Mouse (Mus musculus) B cell, adult 2 months (primary cell): ENCODE data around the gene Rnf216.

Experiments
- DNase-seq, 2 experiments: peaks; one replicate each; pipeline ENCODE4 v3.0.0; 2022

Gene Rnf216

DNA sequence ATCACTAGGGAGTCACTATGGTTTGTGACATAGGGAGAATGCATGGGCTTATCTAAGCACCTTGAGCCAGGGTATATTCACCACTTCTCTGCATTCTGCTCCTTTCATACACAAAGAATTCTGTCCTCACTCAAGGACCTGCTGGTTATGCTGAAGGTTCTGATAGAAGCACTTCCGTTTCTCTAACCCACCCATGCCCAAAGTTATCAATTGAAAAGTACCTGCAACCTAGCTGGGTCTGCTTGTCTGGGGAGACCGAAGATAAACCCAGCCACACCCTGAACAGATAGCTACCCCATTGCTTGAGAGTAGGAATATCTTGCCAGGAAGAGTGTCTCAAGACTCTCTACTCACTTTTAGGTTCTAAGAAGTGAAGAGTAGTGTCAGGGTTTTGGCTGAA, 60.1 kb downstream of the Rnf216 start:
- DNase-seq = no peak

DNA sequence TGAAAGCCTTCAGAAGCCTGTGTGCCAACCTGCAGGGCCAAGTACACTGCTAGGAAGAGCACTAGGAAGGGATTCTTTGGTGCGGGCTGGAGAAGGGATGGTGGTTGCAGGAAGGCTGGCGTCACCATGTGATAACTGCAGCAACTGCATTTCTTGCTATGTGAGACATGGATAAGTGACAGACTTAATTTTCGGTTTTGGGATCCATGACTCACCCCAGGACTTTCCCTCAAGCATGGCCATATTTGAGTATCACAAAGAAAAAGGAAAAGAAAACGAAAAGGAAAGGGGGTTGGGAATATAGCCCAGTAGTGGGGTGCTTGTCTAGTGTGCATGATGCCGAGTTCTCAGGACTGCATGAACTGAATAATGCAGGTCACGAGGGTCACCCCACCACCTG, 60.9 kb downstream of the Rnf216 start:
- no peak for DNase-seq

DNA sequence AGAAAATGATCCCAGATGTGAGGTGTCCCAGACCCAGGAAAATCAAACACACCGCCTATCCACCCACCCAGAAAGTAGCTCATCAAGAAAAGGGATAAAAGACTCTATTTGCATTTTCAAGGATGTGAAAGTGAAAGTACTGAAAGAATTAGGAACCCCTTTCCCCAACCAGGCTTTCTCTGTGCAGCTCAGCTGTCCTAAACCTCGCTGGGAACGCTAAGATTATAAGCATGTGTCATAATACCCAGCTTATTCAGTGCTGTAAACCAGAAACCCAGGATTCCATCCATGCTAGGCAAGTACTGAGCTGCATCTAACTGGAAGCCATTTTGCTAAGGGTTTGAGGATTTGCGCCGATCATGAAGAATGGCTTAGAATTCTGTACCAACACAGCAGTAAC, 62.5 kb downstream of the Rnf216 start:
- DNase-seq = peak; percentile 25 to 32

DNA sequence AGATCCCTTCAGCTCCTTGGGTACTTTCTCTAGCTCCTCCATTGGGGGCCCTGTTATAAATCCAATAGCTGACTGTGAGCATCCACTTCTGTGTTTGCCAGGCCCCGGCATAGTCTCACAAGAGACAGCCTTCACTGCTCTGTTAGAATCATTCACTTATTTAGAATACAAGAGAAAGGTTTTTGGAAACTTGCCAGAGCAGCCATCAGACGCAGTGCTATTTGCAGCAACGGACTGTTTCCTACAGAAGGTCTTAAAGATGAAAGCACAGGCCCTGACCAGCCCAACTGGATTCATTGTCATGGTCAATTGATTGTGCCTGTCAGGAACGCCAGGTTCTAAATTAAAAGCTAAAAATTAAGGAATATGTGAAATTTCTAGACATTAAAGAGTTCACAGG, 63.0 kb downstream of the Rnf216 start:
- no peak for DNase-seq

DNA sequence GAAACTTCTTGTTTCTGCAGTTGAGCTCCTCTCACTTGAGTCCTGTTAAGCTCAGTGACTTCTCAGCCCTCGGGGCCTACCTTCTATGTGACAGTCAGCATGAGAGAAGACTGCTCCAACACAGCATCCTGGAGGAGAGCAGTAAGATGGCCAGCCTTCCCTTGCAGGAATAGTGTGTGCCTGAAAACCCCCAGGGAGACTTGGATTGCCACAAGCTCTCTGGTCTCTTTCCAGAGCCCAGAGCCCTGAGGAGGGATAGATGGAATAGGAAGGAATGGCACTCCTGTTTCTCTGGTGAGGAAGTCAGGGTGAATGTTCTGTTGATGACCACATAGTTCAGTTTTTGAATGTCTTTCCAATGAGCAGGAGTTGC, 63.8 kb downstream of the Rnf216 start:
- DNase-seq = no peak

DNA sequence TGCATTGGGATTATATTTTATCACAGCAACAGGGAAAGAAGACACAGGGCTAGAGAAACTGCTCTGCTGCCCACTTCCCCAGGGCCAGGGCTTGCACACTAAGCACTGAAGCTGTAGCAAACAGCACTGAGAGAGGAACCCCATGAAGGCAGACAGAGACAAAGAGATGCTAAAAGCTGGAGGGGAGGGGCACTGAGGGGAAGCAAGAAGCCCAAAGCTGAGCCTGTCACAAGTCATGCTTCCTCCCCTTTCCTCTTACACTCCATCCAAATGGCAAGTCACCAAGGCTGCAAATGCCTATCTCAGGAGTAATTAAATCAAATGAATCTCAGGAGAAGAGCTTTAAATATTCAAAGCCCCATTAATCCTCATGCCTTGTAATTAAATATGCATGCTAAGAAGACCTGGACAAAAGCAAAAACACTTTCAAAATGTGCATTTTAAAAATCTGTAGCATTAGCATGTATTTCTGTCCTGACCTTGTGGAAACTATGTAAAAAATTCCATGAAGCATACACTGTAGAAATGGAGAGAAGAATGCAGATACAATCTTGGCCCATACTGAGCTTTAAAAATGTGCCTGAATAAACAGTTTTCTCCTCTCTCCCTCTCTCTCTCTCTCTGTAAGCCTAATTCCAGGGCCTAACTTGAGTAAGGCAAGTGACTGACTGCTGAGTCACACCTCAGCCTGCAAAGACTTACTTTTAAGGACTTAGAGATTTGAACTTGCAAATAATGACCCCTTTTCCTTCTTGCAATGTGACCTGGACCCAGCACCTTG, 64.4 kb downstream of the Rnf216 start:
- DNase-seq = peak in 1 of 2 experiments; percentile 12

DNA sequence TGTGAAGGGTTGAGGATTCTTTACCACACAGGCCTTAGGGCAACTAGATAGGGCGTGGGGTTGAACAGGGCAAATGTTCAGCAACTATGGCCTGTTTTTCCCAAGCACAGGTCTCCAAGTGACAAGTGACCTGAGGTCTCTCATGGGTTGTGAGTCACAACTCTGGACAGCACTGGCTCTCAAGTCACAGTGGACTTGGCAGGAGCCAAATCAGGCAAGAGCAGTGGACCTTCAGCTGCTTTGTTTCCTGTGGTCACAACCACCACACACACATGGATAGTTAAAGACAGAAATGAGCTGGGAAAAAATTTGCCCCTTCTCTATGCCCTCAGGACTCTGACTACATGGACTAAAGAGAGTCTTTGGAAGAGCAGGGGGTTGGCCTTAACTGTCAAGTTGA, 65.2 kb downstream of the Rnf216 start:
- no peak for DNase-seq

DNA sequence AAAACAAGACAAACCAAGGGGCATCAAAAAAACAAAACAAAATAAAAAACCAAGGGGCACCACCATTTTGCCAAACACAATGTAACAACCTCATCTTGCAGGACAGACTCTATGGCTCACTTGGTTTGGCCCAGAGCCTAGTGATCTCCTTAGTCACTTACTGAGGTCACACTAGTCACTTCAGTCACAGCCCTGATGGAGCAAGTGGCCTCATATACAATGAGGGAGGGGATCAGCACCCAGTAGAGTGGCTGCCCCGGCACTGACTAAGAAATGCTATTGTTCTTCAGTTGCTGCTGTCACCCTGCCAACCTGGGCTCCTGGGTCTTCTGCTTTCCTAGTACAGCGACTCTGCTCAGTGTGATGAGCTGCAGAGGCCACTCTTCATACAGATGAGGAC, 68.9 kb downstream of the Rnf216 start:
- DNase-seq = no peak

DNA sequence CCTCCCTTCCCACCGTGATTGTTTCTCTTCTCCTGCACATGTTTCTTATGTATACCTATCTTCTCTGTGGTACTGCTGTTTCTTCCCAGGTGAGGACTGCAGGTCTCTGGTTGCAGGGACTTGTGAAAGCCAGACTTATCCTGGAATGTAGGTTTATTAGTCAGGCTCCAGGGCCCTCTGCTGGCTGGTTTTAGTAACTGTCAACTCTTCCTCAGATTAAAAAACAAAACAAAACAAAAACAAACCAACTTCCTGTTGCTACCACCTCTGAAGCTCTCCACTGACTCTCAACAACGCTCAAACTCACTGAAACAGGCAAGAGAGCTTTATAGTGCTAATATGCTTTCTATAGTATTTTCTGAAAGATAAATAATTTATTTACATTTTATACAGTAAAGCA, 69.5 kb downstream of the Rnf216 start:
- peak; percentile 44 to 53 for DNase-seq

DNA sequence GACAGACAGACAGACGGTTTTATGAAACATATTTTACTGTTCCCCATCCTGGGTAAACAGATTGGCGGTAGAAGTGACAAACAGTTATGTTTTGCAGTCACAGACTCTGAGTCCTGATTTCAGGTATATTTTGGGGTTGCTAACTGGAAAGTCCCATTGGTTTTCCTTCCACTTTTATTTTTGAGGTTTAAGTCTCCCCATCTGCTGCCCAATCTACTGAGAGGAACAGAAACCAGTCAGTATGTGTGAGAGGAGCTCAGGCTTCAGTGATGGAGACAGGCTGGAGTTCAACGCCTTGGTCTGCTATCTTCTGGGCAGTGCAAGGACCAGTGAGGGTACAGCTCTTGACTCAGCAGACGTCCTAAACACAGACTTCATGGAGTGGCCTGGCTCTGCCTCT, 74.0 kb downstream of the Rnf216 start:
- DNase-seq = peak; percentile 57 to 61

DNA sequence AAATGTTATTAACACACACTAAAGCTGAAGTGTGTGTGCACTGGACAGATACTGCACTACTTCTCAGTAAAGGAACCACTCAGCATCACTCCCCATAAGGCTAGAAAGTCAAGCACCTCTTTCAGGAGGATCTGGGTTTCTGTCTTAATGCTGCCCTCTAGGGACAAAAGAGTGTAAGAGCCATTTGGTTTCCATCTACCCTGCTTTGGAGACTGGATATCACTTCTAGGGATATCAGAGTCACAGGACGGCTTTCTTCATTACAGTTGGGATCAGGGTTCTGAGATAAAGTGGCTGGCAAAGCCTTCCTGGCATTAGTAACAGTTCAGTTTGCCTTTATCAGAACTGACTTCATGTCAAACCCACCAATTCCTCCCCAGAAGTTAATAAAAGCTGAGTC, 75.6 kb downstream of the Rnf216 start:
- DNase-seq = peak; percentile 45 to 53

DNA sequence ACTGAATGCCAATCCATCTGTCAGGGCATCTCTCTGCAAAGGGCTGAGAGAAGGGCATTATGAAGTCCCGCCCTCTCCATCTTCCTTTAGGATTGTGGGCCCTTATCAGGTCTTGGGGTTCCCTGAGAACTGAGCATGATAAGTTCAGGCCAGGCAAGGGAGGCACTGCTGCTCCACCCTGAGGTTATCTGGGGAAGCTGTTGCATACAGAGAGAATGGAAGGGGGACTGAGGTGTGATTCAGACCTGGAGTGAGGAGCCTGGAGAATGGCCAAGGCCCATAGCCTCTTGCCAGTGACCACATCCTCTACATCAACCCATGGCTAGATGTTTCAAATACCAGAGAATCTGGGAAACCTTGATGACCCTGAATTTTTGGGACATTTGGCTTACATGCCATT, 76.7 kb downstream of the Rnf216 start:
- no peak for DNase-seq

DNA sequence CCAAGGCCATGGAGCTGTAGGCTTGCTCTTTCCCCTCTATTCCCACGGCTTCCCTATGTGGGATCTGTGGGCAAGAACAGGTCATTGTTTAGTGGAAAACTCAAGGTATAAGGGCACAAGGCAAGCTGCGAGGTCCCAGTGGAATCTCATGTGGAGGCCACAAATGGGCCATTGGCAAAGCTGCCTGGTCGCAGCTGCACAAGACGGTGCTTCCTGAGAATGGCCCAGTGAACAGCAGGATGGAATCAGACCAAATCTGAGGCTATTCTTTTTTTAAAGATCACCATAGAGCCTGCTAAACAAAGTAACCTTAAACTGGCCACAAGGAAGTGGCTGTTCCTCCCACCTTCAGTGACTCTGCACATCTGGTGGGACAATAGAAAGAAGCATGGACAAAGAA, 77.5 kb downstream of the Rnf216 start:
- DNase-seq = no peak

DNA sequence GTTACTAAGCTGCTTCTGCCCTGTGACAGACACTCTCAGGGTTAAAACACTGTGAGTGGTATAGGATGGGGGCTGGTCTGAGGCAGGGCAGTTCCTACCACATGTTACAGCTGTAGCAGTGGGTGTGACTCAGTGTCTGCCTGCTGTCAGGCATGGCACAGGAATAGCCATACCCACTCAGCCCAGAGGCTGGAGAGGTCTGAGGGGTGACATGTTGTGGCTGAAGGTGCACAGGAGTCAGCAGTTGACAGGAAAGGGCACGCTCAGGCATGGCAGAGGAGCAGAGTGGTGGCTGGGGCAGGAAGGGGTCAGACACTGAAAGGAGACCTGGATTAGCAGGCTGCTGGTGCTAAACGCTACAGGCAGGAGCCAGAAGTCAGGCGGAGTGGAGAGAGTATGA, 78.7 kb downstream of the Rnf216 start:
- DNase-seq = no peak

DNA sequence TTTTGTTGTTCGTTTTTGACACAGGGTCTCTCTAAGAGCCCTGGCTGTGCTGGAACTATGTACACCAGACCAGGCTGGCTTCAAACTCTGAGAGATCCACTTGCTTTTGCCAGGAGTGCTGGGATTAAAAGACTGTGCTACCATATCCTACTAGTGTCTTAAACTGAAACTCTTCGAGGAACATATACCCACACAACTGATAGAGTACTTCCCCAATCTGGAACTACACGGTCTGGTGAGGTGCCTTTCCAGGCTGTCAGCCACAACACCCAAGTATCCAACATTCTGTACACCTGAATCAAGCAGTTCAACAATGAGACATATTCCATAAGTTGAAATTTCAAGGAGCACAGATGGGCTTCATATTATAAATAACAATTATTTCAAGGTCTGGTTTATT, 79.5 kb downstream of the Rnf216 start:
- peak in 1 of 2 experiments; percentile 8 for DNase-seq

DNA sequence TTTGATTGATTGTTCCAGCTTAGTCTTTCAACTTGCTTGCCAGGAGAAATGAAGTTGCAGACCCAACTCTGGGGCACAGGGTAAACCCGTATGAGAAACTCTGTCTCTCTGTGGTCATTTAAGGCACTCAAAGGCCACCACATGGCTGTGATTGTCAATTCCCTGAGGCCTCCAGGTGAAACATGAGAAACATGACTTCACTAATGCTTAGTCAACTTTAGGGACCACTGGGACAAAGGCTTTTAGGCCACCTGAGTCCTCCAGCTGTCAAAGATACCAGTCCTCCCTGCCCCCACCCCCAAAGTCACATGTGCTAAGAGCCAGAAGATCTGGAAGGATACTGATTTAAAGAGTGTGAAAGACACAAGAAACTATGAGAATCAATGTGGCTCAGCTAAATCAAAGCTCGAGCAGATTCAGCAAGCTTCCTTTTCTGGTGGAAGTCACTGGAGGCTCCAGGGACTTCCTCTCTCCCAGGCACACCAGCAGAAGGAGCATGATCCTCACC, 80.1 kb downstream of the Rnf216 start:
- DNase-seq = no peak

DNA sequence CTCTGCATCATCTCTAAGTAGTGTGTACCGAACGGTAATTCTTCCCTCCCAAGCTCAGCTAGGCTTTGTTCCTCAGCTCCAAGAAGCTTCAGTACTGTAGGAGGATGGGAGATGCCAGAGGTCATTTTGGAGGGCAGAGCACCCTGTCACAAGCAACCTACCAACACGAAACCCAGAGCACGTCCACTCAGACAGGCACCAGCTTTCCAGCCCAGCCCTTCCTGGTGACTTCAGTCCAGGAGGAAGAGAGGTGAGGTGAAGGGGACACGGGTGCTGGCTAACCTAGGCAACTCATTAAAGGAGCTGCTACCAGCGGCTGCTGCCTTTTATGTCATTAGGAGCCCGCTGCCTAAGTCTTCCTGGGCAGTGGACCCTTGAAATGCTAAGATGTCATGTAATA, 81.1 kb downstream of the Rnf216 start:
- no peak for DNase-seq

DNA sequence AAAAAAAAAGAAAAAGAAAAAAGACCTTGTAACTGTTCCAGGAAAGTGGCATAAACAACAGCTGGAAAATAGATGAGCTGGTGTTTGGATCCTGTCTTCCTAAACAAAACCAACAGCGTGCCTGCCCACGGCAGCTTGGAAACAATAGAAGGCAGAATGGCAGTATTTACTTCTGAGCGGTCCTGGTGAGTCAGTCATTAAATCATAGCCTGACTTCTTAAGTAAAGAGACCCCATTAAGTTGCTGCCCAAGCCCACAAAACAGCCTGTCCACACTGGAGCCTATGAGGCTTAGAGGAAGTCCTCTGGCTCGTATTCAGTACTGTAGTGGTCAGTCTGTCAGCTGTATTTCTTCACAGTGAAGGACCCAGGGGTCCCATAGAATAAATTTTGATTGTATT, 81.6 kb downstream of the Rnf216 start:
- DNase-seq = no peak

DNA sequence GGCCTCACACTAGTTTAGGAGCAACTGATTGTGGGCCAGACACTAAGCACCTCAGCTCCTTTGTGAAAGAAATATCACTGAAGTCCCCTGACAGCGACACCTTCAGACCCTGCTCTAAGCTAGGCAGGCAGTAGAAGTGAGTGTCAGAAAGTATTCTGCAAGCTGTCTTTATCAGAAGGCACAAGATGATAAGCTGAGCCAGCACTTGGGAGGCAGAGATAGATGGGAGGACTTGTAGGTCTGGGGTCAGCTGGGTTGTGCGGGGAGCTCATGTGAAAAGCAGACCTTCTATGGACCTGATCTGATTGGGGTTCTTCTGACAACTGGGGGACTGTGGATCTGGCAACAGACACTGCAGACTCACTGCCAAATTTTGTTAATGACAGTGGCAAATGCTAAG, 88.9 kb downstream of the Rnf216 start:
- DNase-seq = no peak

DNA sequence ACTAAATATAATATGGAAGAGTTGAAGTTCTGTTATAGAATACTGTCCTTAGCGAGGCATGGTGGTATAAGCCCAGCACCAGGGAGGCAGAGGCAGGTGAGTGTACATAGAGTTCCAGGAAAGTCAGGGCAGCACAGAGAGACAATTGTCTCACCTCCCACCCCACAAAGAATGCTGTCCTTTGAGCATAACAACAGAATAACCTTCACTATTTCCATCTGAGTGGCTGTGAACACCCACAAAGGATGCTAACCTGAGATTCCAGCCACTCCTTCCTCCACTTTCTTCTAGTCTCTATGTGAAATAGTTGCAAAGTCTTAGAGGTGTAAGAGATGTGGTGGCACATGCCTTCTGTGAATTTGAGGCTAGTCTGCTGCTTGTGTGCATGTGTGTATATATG, 89.8 kb downstream of the Rnf216 start:
- no peak for DNase-seq

DNA sequence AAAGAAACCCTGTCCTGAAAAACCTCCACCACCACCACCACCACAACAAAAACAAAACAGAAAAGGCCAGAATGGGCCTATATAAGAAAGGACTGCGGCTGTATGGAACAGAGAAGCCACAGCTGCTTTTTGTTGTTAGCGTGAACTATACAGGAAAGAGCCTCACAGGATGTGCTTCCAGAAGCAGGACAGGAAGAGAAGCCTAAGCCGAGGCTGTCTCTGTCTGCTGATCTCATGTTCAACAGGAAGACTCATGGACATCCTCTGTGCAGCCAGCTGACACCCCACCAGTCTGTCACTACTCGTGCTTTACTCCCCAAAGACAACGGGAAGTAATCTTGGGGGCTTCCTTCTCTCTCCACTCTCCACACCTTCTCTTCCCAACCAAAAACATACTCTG, 95.4 kb downstream of the Rnf216 start:
- DNase-seq = no peak

DNA sequence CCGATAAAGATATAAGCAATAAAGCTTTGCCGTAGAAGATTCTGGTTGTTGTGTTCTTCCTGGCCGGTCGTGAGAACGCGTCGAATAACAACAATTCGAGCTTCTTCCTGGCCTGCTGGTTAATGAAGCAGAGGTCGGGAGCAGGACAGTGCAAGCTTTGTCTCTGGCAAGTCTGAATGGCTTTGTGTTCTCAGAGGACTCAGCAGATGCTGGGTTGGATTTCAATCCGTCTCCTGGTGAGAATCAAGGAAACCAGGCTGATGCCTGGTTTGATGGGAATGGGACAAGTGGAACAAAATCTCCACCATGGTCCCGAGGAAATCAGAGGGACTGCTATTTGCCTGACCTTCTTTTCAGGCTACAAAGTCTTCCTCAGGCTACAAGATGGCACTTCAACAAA, 103.4 kb downstream of the Rnf216 start:
- no peak for DNase-seq

DNA sequence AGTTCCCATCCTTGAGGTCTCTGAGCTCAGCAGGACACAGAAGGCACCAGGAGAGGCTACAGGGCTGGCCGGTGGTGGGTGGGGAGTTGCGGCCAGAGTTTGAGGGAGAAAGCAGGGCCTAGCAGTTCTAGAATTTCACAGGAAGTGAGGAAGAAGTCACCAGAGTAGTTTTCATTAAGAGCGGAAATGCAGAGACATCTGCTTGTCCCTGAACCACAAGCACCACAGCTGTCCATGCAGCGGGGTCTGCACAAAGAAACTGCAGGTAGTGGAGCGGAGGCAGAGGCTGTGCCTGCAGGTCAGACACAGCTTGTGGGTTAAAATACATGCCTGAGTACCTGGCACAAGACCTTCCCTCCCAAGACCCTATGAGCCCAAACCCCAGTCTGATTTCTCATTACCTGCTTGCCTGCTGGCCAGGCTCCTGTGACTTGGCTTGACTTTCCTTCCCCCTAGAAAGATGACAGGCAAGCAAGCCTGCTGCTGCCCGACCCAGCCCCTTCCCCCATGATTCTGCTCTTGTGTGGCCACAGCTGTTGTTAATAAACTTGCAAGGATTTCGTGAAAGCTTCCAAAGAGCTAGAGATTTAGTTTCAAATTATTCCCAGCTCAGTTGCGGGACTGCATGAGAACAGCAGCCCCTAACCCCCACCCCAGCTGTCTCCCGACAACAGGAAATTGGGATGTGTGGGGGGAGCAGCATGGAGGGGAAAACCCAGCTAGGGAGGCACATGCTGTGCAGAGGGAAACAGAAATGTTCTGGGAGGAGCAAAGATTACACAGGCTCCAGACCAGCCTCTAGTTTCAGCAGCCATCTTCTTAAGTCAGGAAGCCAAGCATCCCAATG, 111.9 kb downstream of the Rnf216 start:
- DNase-seq = peak in 1 of 2 experiments; percentile 14

DNA sequence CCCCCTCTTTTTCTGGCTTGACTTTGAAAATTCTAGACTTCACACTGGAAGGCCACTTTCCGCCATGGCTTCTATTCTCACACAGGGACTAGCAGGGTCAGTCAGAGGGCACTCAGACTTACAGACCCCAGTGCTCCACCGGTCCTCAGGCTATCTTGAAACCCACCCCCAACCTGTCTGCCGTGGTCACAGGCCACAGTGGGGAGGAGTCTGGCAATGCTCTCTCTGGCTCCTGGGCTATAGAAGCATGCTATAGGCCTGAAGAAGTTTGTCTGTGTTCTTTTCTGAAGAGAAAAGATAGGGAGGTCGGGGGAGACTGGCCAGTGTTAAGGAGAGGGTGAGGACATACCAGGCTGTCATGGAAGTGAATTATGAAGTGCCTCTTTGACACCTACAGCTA, 112.7 kb downstream of the Rnf216 start:
- no peak for DNase-seq
